Mouse (Mus musculus) kidney, postnatal 0 days (tissue): Measurements from ENCODE around the gene Tmem270. TPM values are rescaled to one million over a fixed set of nuclear protein-coding genes. Genes with fewer than 3 reads are reported as not detected.

ENCODE experiments used
- ATAC-seq: fragments of 200-750 bp; cut with Nextera tagmentation; replicated peaks from 2 replicates; pipeline ENCODE4 v1.8.0; 2017; ENCODE audit warnings: low read depth, moderate number of reproducible peaks, moderate TSS enrichment, moderate library complexity; ENCODE audit not compliant: low FRiP score
- DNase-seq: peaks from one replicate; pipeline ENCODE4 v3.0.0-alpha.2; 2016; ENCODE audit warnings: low spot score
- H3K27ac ChIP-seq: fragments of 300-500 bp; sonication (generic); 2 replicates; pipeline ENCODE4 v1.5.1; 2014; ENCODE audit warnings: mild to moderate bottlenecking
- H3K27me3 ChIP-seq: fragments of 300-500 bp; sonication (generic); 2 replicates; pipeline ENCODE4 v1.6.1; 2014; ENCODE audit warnings: low read length, mixed read lengths; ENCODE audit not compliant: insufficient read depth
- H3K36me3 ChIP-seq: fragments of 300-500 bp; sonication (generic); 2 replicates; pipeline ENCODE4 v1.6.1; 2014; ENCODE audit warnings: low read length, mixed read lengths; ENCODE audit not compliant: insufficient read depth
- H3K4me1 ChIP-seq: fragments of 300-500 bp; sonication (generic); replicated peaks from 2 replicates; pipeline ENCODE4 v1.6.1; 2014; ENCODE audit warnings: antibody characterized with exemption, low read length, mixed read lengths; ENCODE audit not compliant: insufficient read depth
- H3K4me2 ChIP-seq: fragments of 300-500 bp; sonication (generic); 2 replicates; pipeline ENCODE4 v1.6.1; 2014; ENCODE audit warnings: mild to moderate bottlenecking, low read length, moderate library complexity, mixed read lengths
- H3K4me3 ChIP-seq: fragments of 300-500 bp; sonication (generic); replicated peaks from 2 replicates; pipeline ENCODE4 v1.5.1; 2014; ENCODE audit warnings: low read depth, low read length
- H3K9ac ChIP-seq: fragments of 300-500 bp; sonication (generic); 2 replicates; pipeline ENCODE4 v1.6.1; 2014; ENCODE audit warnings: low read depth, low read length
- H3K9me3 ChIP-seq: fragments of 300-500 bp; sonication (generic); replicated peaks from 2 replicates; pipeline ENCODE4 v1.6.1; 2016; ENCODE audit warnings: low read length, inconsistent platforms, mixed read lengths
- CTCF ChIP-seq: IDR thresholded peaks from 2 replicates; pipeline ENCODE4 v1.5.1; 2016; ENCODE audit warnings: antibody characterized with exemption, low read depth, mild to moderate bottlenecking, moderate library complexity
- WGBS: fragments of 180-500 bp; shearing (Covaris S2); extraction: QIAGEN DNeasy Blood & Tissue Kit; methylation state at CpG from one replicate; pipeline ENCODE4 v1.1.7; 2014; 5-methylcytosine and 5-hydroxymethylcytosine counted together
- polyA plus RNA-seq: library from polyadenylated mRNA; unstranded; fragments of >200 nt; fragmentation: Nextera tagmentation; extraction: Ambion mirVana; gene quantifications from 2 replicates; pipeline ENCODE4 v1.2.1, GENCODE M21; 2015

Tmem270 gene
- polyA plus RNA-seq, 1 experiment from 2014 or later = not detected

- no peak overlapping the region for H3K4me3 ChIP-seq
- H3K9me3 ChIP-seq = no peaks in the 10 kb centered on the region
- TF ChIP-seq CTCF = no peak
- no peak for ATAC-seq
- H3K4me1 ChIP-seq = no peaks in the 10 kb centered on the region
- no peak overlapping the region for H3K4me2 ChIP-seq
- no peak overlapping the region for H3K9ac ChIP-seq
- WGBS = 84% methylated on average over 2 of the region's 2 CpGs
- H3K36me3 ChIP-seq = no peaks in the 10 kb centered on the region
- DNase-seq = no peak
- no peaks in the 10 kb centered on the region for H3K27me3 ChIP-seq
- H3K27ac ChIP-seq = no peak overlapping the region
Measured at GRCm38 (mm10) chr5:134911901-134912300, 5.4 kb upstream of the Tmem270 start.

DNA sequence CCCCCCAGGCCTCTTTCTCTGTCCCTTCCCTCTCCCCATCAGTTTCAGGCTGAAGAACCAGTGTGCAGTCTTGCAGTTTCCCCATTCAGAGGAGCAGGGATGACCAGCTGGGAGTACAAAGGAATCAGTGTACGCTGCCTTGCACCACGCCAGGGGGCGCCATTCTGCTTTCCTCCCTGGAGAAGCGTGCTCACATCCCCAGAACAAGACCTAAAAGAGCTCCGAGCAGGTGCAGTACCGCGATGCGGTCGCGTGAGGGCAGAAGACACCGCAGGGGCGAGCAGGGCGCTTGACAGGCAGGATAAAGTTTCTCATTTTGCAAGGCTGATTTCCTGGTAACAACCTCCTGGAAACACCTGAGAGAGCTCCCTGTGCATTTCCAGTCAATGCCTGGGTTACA lies 602 bp upstream of the Tmem270 start:
- Histone ChIP-seq H3K9me3 (no peaks in the 10 kb centered on the region), H3K4me2 (no peak overlapping the region), H3K4me3 (no peak overlapping the region), H3K4me1 (no peaks in the 10 kb centered on the region), H3K27me3 (no peaks in the 10 kb centered on the region), H3K27ac (no peak overlapping the region), H3K36me3 (no peaks in the 10 kb centered on the region), H3K9ac (no peak overlapping the region)
- WGBS = under 1% methylated on average over 13 of the region's 13 CpGs
- TF ChIP-seq CTCF = peak; percentile 100
- peak; percentile 95 for DNase-seq
- ATAC-seq = peak; percentile 60; the same call in 1 of the 2 replicates

GRCm38 (mm10) chr5:134901644-134902027 lies 4.9 kb downstream of the Tmem270 start:
- H3K36me3 ChIP-seq = no peaks in the 10 kb centered on the region
- DNase-seq (no peak), ATAC-seq (no peak)
- no peak for TF ChIP-seq CTCF
- no peak overlapping the region for H3K27ac ChIP-seq
- no peaks in the 10 kb centered on the region for H3K4me1 ChIP-seq
- H3K9me3 ChIP-seq = no peaks in the 10 kb centered on the region
- H3K4me2 ChIP-seq = no peak overlapping the region
- 71% methylated on average over 8 of the region's 8 CpGs for WGBS
- H3K4me3 ChIP-seq = no peak overlapping the region
- H3K27me3 ChIP-seq = no peaks in the 10 kb centered on the region
- no peak overlapping the region for H3K9ac ChIP-seq

GRCm38 (mm10) chr5:134901012-134901643 lies 5.4 kb downstream of the Tmem270 start:
- Histone ChIP-seq H3K27ac (no peak overlapping the region), H3K27me3 (no peaks in the 10 kb centered on the region), H3K9ac (no peak overlapping the region), H3K36me3 (no peaks in the 10 kb centered on the region), H3K4me3 (no peak overlapping the region), H3K9me3 (no peaks in the 10 kb centered on the region), H3K4me1 (no peaks in the 10 kb centered on the region), H3K4me2 (no peak overlapping the region)
- TF ChIP-seq CTCF = peak; percentile 82
- DNase-seq = peak; percentile 89
- whole genome bisulfite sequencing = 37% methylated on average over 12 of the region's 12 CpGs
- ATAC-seq = 0 out of 2 replicates have a peak, but pooled peaks have one; percentile 37

DNA sequence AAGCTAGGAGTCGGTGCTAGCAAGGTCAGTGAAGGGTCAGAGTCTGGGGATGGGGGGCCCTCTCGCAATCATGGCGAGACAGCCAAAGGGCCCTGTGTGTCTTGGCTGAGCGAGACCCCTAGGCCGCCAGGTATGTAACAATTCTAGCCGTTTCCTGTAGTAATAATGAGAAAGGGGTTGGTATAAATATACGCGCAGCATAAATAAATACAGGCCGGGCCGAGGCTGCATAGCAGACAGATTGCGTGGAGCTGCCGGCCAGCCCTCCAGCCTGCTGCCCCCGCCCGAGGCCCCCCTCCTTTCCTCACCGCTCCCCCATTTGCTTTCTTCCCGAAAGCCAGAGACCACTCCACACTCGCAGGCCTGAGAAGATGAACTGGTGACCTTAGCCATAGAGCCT lies 8.9 kb downstream of the Tmem270 start:
- ATAC-seq (no peak), DNase-seq (peak; percentile 29)
- Histone ChIP-seq H3K36me3 (no peaks in the 10 kb centered on the region), H3K4me3 (no peak overlapping the region), H3K4me2 (no peak overlapping the region), H3K9ac (no peak overlapping the region), H3K4me1 (no peaks in the 10 kb centered on the region), H3K27ac (no peak overlapping the region), H3K27me3 (no peaks in the 10 kb centered on the region), H3K9me3 (no peaks in the 10 kb centered on the region)
- 71% methylated on average over 17 of the region's 17 CpGs for WGBS
- no peak for TF ChIP-seq CTCF

- Histone ChIP-seq H3K9me3 (no peaks in the 10 kb centered on the region), H3K4me2 (no peak overlapping the region), H3K36me3 (no peaks in the 10 kb centered on the region), H3K27ac (no peak overlapping the region), H3K9ac (no peak overlapping the region), H3K4me1 (no peaks in the 10 kb centered on the region), H3K4me3 (no peak overlapping the region), H3K27me3 (no peaks in the 10 kb centered on the region)
- no peak for ATAC-seq
- no peak for DNase-seq
- 82% methylated on average over 8 of the region's 8 CpGs for WGBS
- no peak for TF ChIP-seq CTCF
Measured at GRCm38 (mm10) chr5:134896965-134897364, 9.6 kb downstream of the Tmem270 start.

- no peaks in the 10 kb centered on the region for H3K9me3 ChIP-seq
- no peaks in the 10 kb centered on the region for H3K4me1 ChIP-seq
- H3K9ac ChIP-seq = no peak overlapping the region
- peak; percentile 29 for DNase-seq
- no peak for ATAC-seq
- no peaks in the 10 kb centered on the region for H3K27me3 ChIP-seq
- no peak for TF ChIP-seq CTCF
- no peak overlapping the region for H3K4me2 ChIP-seq
- no peaks in the 10 kb centered on the region for H3K36me3 ChIP-seq
- WGBS = 41% methylated on average over 8 of the region's 8 CpGs
- H3K4me3 ChIP-seq = no peak overlapping the region
- no peak overlapping the region for H3K27ac ChIP-seq
Measured at GRCm38 (mm10) chr5:134895291-134895690, 11.2 kb downstream of the Tmem270 start.
